Mouse (Mus musculus) heart, adult 8-10 months (tissue): ENCODE results near the gene Htr1d. TPM values are rescaled to one million over a fixed set of nuclear protein-coding genes. Genes with fewer than 3 reads are reported as not detected.

Experiments used
- DNase-seq: peaks from one replicate; pipeline ENCODE4 v3.0.0; 2022; ENCODE audit warnings: low spot score
- total RNA-seq, 4 experiments: library from RNA; stranded (reverse); gene quantifications; 2 replicates each; pipeline ENCODE4 v1.2.4; 2022

Htr1d gene
- total RNA-seq, 4 experiments from 2014 or later: not detected

DNA sequence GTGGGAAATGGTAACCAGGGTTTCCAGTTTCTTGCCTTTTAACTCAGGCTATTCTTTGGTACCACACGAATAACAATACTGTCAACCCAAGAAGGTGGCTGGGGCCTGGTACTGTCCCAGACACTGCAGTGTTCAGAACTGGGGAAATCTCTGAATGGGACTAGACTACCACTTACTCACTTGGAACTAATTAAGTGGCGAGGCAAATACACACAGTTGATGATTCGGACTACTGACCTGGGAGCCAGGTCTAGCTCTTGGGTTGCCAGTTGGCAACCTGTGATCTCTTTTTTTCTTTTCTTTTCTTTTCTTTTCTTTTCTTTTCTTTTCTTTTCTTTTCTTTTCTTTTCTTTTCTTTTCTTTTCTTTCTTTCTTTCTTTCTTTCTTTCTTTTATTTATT lies 29.0 kb downstream of the Htr1d start:
- DNase-seq: no peak

DNA sequence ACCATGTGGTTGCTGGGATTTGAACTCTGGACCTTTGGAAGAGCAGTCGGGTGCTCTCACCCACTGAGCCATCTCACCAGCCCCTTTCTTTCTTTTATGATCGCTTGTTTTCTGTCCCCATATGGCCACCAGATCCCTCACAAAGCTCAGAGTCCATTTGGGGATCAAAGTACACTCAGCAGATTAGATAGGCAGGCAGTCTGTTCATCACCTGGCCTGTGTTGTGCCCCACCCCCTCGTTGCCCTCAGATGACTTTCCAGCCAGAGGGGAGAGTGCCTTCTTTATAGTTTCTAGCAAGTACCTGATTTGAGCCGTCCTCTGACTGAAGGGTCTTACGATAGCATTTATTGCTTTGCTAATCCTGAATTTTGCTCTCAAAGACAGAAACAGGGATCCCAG lies 29.5 kb downstream of the Htr1d start:
- DNase-seq: no peak

DNA sequence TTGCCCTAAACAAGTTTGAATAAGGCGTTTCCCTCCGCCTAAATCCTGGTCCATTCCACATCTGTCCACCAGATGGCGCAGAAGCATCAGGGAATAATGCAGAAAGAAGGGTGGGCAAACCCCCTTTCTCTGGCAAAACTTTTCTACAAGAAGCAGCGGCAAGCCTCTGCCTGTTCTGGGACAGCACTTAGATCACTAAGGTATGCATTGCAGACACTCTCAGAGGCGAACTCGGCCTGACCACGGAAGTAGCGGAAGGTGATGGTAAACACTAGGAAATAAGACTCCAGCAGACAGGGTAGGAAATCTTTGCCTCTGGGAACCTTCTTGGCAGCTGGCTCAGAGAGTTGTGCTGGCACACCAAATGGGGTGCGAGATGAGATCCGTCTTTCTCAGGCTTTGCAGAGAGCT lies 31.5 kb downstream of the Htr1d start:
- peak; percentile 84 for DNase-seq

DNA sequence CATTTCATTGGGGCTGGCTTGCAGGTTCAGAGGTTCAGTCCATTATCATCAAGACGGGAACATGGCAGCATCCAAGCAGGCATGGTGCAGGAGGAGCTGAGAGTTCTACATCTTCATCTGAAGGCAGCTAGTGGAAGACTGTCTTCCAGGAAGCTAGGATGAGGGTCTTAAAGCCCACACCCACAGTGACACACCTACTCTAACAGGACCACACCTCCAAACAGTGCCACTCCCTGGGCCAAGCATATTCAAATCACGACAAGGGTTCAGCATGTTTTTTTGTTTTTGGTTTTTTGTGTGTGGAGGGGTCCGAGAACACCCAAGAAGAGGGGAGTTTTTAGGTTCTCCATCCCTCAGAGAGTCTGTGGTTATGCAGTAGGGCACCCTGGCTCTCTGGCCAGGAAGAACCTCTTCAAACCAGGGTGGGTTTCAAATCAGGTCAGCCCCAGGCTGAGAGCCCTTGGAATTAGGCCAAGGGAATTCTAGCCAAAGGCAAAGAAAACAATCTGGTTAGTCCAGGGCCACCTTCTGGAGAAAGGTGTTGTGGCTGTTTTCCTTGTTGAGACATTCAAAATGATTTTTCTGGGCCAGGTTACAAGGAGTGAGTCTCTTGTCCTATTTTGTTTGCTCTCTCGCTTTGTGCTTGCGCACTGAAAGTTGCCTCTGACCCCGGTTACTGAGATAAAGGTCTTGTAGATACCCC lies 33.3 kb downstream of the Htr1d start:
- DNase-seq: no peak

DNA sequence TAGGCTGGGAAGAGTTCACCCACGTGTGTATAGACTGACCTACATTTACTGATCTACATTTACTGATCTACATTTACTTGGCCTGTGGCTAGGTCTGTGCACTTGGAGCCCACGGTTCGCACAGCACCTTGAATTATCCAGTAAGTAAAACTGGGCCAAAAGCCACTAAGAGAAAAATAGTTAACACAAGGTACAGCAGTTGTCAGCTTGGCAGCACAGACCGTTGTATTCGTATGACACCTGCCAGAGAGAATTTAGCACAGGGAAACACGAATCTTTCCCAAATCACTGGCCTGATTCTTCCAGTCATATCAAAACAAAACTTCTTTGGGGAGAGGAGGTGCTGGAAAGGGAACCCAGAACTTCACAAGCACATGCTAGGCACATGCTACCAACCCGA lies 35.0 kb downstream of the Htr1d start:
- no peak for DNase-seq

DNA sequence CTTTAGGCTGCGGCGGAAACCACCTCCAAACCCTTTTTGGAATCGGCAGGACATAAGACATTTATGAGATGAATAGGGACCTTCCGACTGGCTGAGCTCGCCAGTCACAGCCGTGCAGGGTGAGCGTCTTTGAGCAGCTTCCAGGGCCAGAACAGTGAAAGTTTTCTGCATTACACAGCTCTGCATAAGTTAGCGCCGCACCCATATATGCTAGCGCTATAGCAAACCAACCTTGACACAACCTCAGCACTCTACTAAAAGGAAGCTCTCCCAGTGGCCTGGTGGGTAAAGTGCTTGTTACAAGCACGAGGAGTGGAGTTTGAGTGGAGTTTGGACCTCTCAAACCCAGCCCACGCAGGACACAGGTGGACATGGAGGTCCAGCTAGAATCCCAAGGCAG lies 35.9 kb downstream of the Htr1d start:
- DNase-seq: no peak

DNA sequence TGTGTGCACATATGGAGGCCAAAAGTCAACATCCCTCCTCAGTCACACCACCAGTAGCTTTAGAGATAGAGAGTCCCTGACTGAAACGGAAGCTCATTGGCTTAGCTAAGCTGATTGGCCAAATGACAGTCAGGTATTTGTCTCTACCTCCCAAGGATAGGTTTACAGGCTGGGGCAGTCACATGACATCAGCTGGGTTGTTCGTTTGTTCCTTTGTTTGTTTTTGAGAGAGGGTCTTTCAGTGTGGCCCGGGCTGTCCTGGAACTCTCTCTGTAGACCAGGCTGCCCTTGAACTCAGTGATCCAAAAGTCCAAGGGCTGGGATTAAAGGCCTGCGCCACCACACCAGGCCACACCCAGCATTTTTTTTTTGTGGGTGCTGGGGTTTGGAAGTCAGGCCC lies 37.9 kb downstream of the Htr1d start:
- DNase-seq: no peak

DNA sequence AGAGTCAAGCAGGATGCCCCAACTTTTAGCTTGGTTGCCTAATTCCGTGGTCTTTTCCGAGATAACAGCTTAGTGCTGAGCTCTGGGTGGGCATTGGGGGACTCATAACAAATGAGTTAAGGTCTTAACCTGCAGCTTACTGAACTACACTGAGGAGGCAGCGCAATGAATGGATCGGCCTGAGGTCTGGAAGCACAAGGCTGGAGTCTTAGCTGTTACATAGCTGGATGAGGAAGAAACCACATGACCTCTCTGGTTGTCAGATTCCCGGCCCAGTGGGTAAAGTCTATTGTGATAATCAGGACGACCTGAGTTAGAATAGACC lies 38.4 kb downstream of the Htr1d start:
- no peak for DNase-seq

DNA sequence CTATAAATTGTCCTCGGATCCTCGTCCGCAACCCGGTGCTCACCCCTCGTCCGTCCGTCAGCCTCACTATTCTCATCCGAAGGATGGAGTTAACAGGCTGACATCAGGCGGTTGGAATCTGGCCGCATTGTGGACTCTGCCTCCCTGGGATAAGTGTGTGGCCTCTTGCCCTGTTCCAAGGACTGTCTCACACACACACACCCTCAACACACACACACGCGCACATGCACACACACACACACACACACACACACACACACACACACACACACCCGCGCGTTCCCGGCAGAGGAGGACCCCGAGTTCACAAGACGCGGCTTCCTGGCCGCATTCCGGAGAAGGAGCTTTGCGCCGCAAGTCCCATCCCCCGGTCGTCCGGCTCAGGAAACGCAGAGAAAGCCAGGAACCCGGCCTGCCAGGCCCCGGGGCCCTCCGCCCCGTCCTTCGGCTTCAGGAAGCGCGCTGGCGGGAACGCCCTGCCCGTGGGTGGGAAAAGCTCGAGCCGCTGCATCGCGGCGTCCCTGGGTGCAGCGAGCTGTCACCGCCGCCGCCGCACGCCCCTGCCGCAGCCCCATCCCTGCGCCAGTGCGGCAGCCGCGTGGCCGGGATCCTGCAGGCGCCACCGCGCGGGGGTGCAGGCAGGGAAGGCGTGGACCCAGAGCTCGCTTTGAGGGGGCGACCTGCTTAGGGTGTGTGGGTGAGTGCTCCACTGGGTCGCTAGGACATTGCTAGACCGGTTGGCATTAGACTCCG lies 38.9 kb downstream of the Htr1d start, which contains the start of gene 6030445D17Rik:
6030445D17Rik (plus strand) TSS at position 165 of the 753 bp plus-strand sequence.
- DNase-seq: peak; percentile 89

DNA sequence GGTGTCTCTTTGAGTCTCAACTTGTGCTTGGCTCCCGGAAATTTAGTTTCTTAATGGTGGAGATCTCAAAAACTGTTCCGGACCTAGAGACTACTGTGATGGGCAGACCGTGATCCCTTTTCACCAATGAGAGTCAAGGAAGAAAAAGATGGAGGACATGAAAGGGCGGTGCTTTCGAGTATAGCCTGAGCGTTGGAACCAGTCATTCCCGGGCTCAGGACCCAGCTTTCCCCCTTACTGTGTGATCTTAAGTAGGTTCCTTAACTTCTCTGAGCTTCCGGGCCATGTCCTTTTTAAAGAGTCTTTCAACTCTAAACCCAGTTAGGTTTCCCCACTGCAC lies 39.5 kb downstream of the Htr1d start:
- DNase-seq: peak; percentile 61

DNA sequence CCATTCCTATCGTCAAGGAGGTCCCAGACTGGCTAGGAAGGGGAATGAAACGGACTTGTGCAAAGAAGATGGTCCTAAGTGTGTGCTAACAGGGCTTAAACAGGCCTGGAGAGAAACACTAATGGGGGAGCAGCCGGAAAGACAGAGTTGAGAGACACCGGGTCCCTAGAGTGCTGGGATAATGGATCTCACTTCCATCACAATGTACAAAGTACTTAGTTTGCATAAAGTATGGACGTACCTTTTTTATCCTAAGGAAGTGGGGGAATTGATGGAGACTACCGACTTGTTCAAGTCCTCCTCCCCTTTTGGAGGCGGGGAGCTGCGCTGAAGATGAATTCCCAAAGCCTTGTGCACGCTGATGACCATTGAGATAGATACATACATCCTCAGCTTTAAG lies 40.1 kb downstream of the Htr1d start:
- DNase-seq: no peak

DNA sequence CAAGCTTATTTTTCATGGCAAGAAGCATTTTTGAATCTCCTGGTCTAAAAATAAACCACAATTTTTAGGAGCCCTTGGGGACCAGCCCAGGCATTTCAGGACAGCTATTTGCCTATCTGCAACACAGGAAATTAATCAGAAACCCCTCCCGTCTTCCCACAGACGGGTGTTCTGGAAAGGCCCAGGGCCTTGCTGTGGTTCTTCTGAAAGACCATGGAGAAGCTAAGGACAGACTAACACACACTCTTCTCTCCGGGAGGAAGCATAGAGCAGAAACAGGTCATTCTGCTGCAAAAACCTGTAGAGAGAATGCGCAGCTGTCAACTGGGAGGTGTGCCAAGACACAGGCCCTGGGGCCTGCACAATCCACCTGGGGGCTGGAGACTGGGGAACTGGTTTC lies 42.9 kb downstream of the Htr1d start:
- peak; percentile 70 for DNase-seq

DNA sequence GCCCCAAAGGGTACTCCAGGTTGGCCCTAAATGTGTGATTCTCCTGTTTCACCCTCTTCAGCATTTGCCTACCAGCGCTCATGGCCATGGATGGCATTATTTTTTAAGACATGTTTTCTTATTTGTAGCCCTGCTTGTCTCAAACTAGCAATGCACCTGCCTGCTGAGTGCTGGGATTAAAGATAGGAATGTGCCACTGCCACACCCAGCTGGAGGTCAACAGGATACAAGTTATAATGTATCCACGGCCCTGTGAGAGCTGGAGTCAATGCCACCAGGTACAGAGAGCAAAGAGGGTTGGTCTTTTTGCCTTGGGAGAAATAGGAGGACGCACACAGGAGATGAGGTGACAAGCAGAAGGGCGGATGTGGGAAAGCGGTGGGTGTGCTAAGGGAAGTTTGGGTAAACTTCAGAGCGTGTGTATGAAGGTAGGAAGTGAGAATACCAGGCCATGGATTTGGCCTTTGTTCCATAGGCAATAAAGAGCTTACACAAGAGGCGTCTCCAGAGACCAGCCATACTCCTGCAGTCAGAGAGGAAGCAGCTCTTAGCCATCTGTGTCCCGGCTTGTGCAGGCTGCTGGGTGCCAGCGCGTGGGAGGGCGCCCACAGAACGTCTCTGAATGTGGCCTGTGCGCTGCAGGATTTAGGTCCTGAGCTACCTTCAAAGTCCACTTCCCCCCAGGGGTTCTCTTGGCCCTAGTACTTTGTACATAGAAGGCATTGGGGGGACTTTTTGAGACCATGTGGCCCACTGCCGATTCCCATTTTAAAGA lies 45.4 kb downstream of the Htr1d start:
- no peak for DNase-seq

DNA sequence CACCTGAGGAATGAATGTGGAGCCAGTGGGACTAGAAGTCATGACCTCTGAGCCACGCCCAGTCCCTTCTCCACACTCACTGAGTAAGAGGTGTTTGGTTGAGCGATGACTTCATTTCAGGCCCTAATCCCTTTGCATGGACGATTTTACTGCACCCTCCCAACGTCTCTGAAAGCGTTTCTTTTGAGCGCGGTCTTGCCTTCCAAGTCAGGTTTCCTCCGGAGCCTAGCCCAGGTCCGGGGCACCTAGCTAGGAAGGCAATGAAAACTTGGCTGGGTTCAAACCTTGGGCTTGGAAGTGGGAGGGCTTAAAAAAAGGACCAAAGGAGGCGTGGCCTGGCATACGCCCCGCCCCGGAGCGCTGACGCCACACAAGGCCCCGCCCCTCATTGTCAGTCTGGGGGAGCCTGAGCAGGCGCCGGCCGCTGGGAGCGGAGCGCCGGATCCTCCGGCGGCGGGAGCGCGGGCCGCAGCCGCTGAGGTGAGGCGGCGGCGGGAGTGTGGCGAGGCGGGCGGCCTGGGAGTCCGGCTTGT lies 46.1 kb downstream of the Htr1d start, which contains the start of gene Luzp1:
Luzp1 (plus strand) TSS at position 391 of the 533 bp plus-strand sequence.
- peak; percentile 96 for DNase-seq

DNA sequence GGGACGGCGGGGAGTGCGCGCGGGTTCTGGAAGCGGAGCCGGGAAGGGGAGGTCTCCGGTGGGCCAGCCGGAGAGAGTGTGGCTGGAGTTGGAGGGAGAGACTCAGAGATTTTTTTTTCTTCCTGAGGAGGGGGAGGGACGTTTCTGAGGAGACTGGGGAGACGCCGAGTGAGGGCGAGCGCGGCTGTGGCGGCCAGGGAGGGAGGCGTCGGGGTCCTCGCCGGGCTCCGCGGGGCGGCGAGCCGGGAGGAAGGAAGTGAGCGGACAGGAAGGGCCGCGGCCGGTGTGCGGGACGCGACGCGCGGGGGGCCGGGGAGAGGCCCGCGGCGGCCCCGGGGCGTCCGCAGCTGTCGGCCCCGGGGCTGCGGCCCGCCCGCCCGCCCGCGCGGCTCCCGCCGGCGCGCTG lies 46.6 kb downstream of the Htr1d start:
- no peak for DNase-seq

DNA sequence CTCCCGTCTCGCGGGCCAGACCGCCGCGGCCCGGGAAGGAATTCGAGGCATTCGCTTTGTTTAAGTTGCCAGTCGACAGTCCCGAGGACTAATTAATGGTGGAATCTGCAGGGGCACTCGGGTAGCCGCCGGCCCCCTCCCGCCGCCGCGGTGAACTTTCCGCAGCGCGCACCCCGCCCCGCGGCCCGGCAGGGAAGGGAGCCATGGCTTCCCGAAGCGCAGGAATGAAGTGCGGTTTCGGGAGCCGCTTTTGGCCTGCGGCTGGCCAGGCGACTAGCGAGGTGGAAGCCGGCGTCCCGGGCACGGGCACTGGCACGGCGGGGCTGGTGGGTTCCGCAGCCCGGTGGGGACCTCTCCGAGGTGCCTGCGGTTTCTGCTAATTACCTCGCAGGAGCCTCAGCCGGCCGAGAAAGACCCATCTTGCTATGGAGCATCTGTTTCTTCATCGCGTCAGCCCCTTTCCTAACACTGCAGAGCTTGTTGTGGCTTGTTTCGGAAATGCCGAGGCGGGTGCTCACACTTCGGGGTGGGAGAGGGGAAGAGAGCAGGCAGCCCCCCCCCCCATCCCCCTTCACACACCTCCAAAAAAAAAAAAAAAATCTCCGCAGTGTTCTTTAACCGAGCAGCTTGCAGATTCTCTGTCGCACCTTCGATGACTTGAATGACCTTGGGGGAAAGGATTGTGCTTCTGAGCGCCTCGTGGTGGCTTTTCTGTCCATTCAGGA lies 47.2 kb downstream of the Htr1d start:
- DNase-seq: no peak

DNA sequence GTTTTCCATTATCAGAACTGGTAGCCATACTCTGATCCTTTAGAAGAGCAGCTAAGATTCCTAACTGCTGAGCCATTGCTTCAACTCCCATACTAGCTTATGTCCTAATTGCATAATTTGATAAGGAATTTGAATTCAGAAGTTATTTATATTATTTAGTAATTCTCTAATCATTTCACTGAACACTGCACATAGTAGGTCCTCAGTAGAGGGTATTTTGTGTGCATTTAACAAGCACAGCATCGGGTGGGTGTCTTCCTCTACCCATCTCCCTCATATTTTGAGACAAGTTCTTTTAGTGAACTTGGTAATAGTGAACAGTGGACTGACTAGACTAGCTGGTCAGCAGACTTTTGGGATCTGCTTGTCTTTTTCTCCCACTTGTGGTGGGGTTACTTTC lies 53.4 kb downstream of the Htr1d start:
- no peak for DNase-seq

DNA sequence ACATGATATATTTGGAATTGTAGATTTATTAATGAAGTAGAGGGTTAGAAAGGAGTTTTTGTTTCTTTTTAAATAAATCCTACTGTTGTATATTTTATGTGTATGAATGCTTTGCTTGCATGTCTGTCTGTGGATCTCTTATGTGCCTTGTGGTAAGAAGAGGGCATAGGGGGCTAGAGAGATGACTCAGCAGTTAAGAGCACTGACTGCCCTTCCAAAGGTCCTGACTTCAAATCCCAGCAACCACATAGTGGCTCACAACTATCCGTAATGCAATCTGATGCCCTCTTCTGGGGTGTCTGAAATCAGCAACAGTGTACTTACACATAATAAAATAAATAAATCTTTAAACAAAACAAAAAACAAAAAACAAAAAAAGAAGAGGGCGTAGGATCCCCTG lies 63.2 kb downstream of the Htr1d start:
- no peak for DNase-seq
